Mouse (Mus musculus) midbrain, postnatal 0 days (tissue): Measurements from ENCODE around the gene Pex12. TPM values are rescaled to one million over a fixed set of nuclear protein-coding genes. Genes with fewer than 3 reads are reported as not detected.
A peak's percentile ranks its signal among the peaks of the same experiment; 100 is the strongest.
"Not testable (repeated sequence)": the region's sequence is repeated elsewhere in the genome, so short reads cannot be mapped to it uniquely, and the experiment has no call there.

Source experiments
- ATAC-seq: fragments of 200-750 bp; cut with Nextera tagmentation; 2 replicates; pipeline ENCODE4 v1.8.0; 2017; ENCODE audit warnings: moderate number of reproducible peaks, mild to moderate bottlenecking, moderate TSS enrichment, moderate library complexity; ENCODE audit not compliant: low FRiP score
- DNase-seq: peaks from one replicate; pipeline ENCODE4 v3.0.0-alpha.2; 2015; ENCODE audit warnings: low spot score
- H3K27ac ChIP-seq: fragments of 300-500 bp; sonication (generic); 2 replicates; pipeline ENCODE4 v1.5.1; 2014; ENCODE audit warnings: low read depth, mild to moderate bottlenecking, low read length, mixed read lengths
- H3K27me3 ChIP-seq: fragments of 300-500 bp; sonication (generic); 2 replicates; pipeline ENCODE4 v1.6.1; 2014; ENCODE audit warnings: low read length, control low read depth, mixed read lengths; ENCODE audit not compliant: insufficient read depth
- H3K36me3 ChIP-seq: fragments of 300-500 bp; sonication (generic); 2 replicates; pipeline ENCODE4 v1.6.1; 2014; ENCODE audit warnings: low read length, control low read depth, mixed read lengths; ENCODE audit not compliant: insufficient read depth
- H3K4me1 ChIP-seq: fragments of 300-500 bp; sonication (generic); 2 replicates; pipeline ENCODE4 v1.6.1; 2014; ENCODE audit warnings: mild to moderate bottlenecking, control low read depth, antibody characterized with exemption, low read length, mixed read lengths; ENCODE audit not compliant: insufficient read depth
- H3K4me2 ChIP-seq: fragments of 300-500 bp; sonication (generic); 2 replicates; pipeline ENCODE4 v1.6.1; 2014; ENCODE audit warnings: low read depth, mild to moderate bottlenecking, low read length, mixed read lengths; ENCODE audit not compliant: poor library complexity, severe bottlenecking
- H3K4me3 ChIP-seq: fragments of 300-500 bp; sonication (generic); 2 replicates; pipeline ENCODE4 v1.5.1; 2014; ENCODE audit warnings: low read depth, mild to moderate bottlenecking, low read length, moderate library complexity
- H3K9ac ChIP-seq: fragments of 300-500 bp; sonication (generic); replicated peaks from 2 replicates; pipeline ENCODE4 v1.6.1; 2014; ENCODE audit warnings: mild to moderate bottlenecking, low read length, moderate library complexity, mixed read lengths; ENCODE audit not compliant: poor library complexity, severe bottlenecking
- H3K9me3 ChIP-seq: fragments of 300-500 bp; sonication (generic); 2 replicates; pipeline ENCODE4 v1.6.1; 2016; ENCODE audit warnings: low read length, control low read depth
- CTCF ChIP-seq: IDR thresholded peaks from 2 replicates; pipeline ENCODE4 v1.5.1; 2016; ENCODE audit warnings: antibody characterized with exemption, mild to moderate bottlenecking
- WGBS: fragments of 180-500 bp; shearing (Covaris S2); extraction: QIAGEN DNeasy Blood & Tissue Kit; methylation state at CpG from one replicate; pipeline ENCODE4 v1.1.7; 2014; 5-methylcytosine and 5-hydroxymethylcytosine counted together
- polyA plus RNA-seq: library from polyadenylated mRNA; unstranded; fragments of >200 nt; fragmentation: Nextera tagmentation; extraction: Ambion mirVana; gene quantifications from 2 replicates; pipeline ENCODE4 v1.2.1, GENCODE M21; 2015
- total RNA-seq: library from RNA; depleted of rRNA; stranded (reverse); fragments of >200 nt; gene quantifications from 2 replicates; pipeline ENCODE4 v1.2.3, GENCODE M21; 2014; rRNA removed

Gene Pex12
- total RNA-seq (9.5 and 10.1 TPM in 2 replicates), polyA plus RNA-seq (10.4 and 11.8 TPM in 2 replicates)

- no peaks in the 10 kb centered on the region for H3K27me3 ChIP-seq
- no peaks in the 10 kb centered on the region for H3K9me3 ChIP-seq
- H3K4me3 ChIP-seq = peak within 1 kb of the TSS; percentile 81
- peak; percentile 76 for ATAC-seq
- H3K36me3 ChIP-seq = no peaks in the 10 kb centered on the region
- no peak for TF ChIP-seq CTCF
- peak within 1 kb of the TSS; percentile 94 for H3K9ac ChIP-seq
- peak within 1 kb of the TSS; percentile 57 for H3K4me2 ChIP-seq
- DNase-seq = peak; percentile 98
- WGBS = under 1% methylated on average over 51 of the region's 51 CpGs
- H3K27ac ChIP-seq = peak within 1 kb of the TSS; percentile 95
- peaks cover 13% of the 10 kb centered on the region for H3K4me1 ChIP-seq
These were observed at the start of gene Pex12 for GRCm38 (mm10) chr11:83302526-83303251. TSS of gene Pex12 (minus strand) at chr11:83302586.

- no peaks in the 10 kb centered on the region for H3K27me3 ChIP-seq
- no peak for DNase-seq
- H3K9ac ChIP-seq = no peak overlapping the region
- peaks cover 51% of the 10 kb centered on the region for H3K36me3 ChIP-seq
- H3K4me2 ChIP-seq = no peak overlapping the region
- no peak for ATAC-seq
- H3K9me3 ChIP-seq = no peaks in the 10 kb centered on the region
- WGBS = 89% methylated on average over 3 of the region's 3 CpGs
- H3K4me1 ChIP-seq = no peaks in the 10 kb centered on the region
- H3K27ac ChIP-seq = no peak overlapping the region
- no peak overlapping the region for H3K4me3 ChIP-seq
- TF ChIP-seq CTCF = no peak
These were observed 39.4 kb upstream of the Pex12 start for GRCm38 (mm10) chr11:83341716-83342245.

GRCm38 (mm10) chr11:83339705-83340104 lies 37.3 kb upstream of the Pex12 start:
- 30% methylated on average over 2 of the region's 2 CpGs for WGBS
- ATAC-seq (no peak), DNase-seq (no peak)
- Histone ChIP-seq H3K4me3 (no peak overlapping the region), H3K9me3 (no peaks in the 10 kb centered on the region), H3K9ac (no peak overlapping the region), H3K27ac (no peak overlapping the region), H3K4me2 (no peak overlapping the region), H3K27me3 (no peaks in the 10 kb centered on the region), H3K36me3 (peaks cover 59% of the 10 kb centered on the region), H3K4me1 (no peaks in the 10 kb centered on the region)
- no peak for TF ChIP-seq CTCF

- no peak overlapping the region for H3K27ac ChIP-seq
- 89% methylated on average over 7 of the region's 7 CpGs for WGBS
- no peak overlapping the region for H3K9ac ChIP-seq
- TF ChIP-seq CTCF = no peak
- no peak for DNase-seq
- H3K27me3 ChIP-seq = no peaks in the 10 kb centered on the region
- H3K9me3 ChIP-seq = no peaks in the 10 kb centered on the region
- H3K36me3 ChIP-seq = peaks cover 37% of the 10 kb centered on the region
- no peak overlapping the region for H3K4me2 ChIP-seq
- ATAC-seq = no peak
- no peaks in the 10 kb centered on the region for H3K4me1 ChIP-seq
- no peak overlapping the region for H3K4me3 ChIP-seq
These were observed 33.4 kb upstream of the Pex12 start for GRCm38 (mm10) chr11:83335826-83336225.

- TF ChIP-seq CTCF = peak; percentile 83
These were observed 25.0 kb upstream of the Pex12 start for GRCm38 (mm10) chr11:83327427-83327826.

GRCm38 (mm10) chr11:83326692-83327091 lies 24.3 kb upstream of the Pex12 start:
- 97% methylated on average over 3 of the region's 3 CpGs for WGBS

More at GRCm38 (mm10) chr11:83327427-83327826, 25.0 kb upstream of the Pex12 start:
- Histone ChIP-seq H3K4me1 (no peaks in the 10 kb centered on the region), H3K36me3 (peaks cover 51% of the 10 kb centered on the region), H3K4me2 (no peak overlapping the region), H3K27ac (no peak overlapping the region), H3K27me3 (no peaks in the 10 kb centered on the region), H3K4me3 (no peak overlapping the region), H3K9ac (no peak overlapping the region), H3K9me3 (no peaks in the 10 kb centered on the region)
- 55% methylated on average over 3 of the region's 3 CpGs for WGBS
- ATAC-seq (no peak), DNase-seq (peak; percentile 77)

More at GRCm38 (mm10) chr11:83326692-83327091, 24.3 kb upstream of the Pex12 start:
- ATAC-seq, H3K9me3 ChIP-seq, H3K4me1 ChIP-seq, H3K27me3 ChIP-seq, H3K27ac ChIP-seq, H3K4me2 ChIP-seq, H3K4me3 ChIP-seq, DNase-seq, H3K9ac ChIP-seq: not testable (repeated sequence)
- peak; percentile 16 for TF ChIP-seq CTCF
- H3K36me3 ChIP-seq = peaks cover 59% of the 10 kb centered on the region
